Mouse (Mus musculus) CH12.LX (cell line): ENCODE measurements around the gene Lztr1. TPM values are rescaled to one million over a fixed set of nuclear protein-coding genes. Genes with fewer than 3 reads are reported as not detected.

Source experiments
- DNase-seq: peaks from one replicate; pipeline ENCODE4 v3.0.0-alpha.2; 2013; ENCODE audit errors: extremely low read depth
- H3K27ac ChIP-seq: 2 replicates; pipeline ENCODE4 v1.5.1; 2012; ENCODE audit warnings: low read depth, mild to moderate bottlenecking, control low read depth, moderate library complexity; ENCODE audit not compliant: insufficient read depth
- H3K27me3 ChIP-seq: replicated peaks from 2 replicates; pipeline ENCODE3; 2012; ENCODE audit warnings: inconsistent platforms
- H3K36me3 ChIP-seq, 2 experiments: replicated peaks in 1 of 2; 2 replicates each; pipeline versions ENCODE3 to v1.6.1; 2012; ENCODE audit warnings: inconsistent platforms in 1 of 2, low read length in 1 of 2, mild to moderate bottlenecking in 1 of 2, mixed read lengths in 1 of 2, moderate library complexity in 1 of 2; ENCODE audit not compliant: control insufficient read depth in 1 of 2, insufficient read depth in 1 of 2
- H3K4me1 ChIP-seq, 2 experiments: 2 replicates each; pipeline ENCODE4 v1.6.1; 2012; ENCODE audit warnings: inconsistent platforms in 1 of 2, moderate library complexity in 1 of 2; ENCODE audit not compliant: insufficient read depth in 2 of 2, control insufficient read depth in 1 of 2
- H3K4me2 ChIP-seq: 2 replicates; pipeline ENCODE4 v1.6.1; 2012; ENCODE audit warnings: low read depth, mild to moderate bottlenecking, control low read depth; ENCODE audit not compliant: poor library complexity, insufficient read depth, severe bottlenecking
- H3K4me3 ChIP-seq, 3 experiments: fragments of 150-350 bp in 1 of 3; sonication (generic) in 1 of 3; replicated peaks in 1 of 3; 2 replicates each; pipeline versions ENCODE3 to v1.5.1; 2011 to 2012; ENCODE audit warnings: low read depth in 2 of 3, low read length in 2 of 3, mild to moderate bottlenecking in 2 of 3, moderate library complexity in 2 of 3, control low read depth in 1 of 3, improper control_type of control experiment in 1 of 3, inconsistent platforms in 1 of 3, mixed read lengths in 1 of 3; ENCODE audit not compliant: poor library complexity in 1 of 3
- H3K79me2 ChIP-seq: replicated peaks from 2 replicates; pipeline ENCODE4 v1.6.1; 2012; ENCODE audit warnings: mild to moderate bottlenecking, moderate library complexity; ENCODE audit not compliant: control insufficient read depth, poor library complexity, insufficient read depth, severe bottlenecking; ENCODE audit errors: extremely low read depth
- H3K9ac ChIP-seq: 2 replicates; pipeline ENCODE4 v1.6.1; 2012; ENCODE audit warnings: low read depth, mild to moderate bottlenecking, control low read depth, moderate library complexity; ENCODE audit not compliant: insufficient read depth
- H3K9me3 ChIP-seq: replicated peaks from 2 replicates; pipeline ENCODE3; 2012; ENCODE audit warnings: low read length, inconsistent platforms, mixed read lengths
- BHLHE40 ChIP-seq: IDR thresholded peaks from 2 replicates; pipeline ENCODE4 v1.6.1; 2011; ENCODE audit warnings: mild to moderate bottlenecking, low read depth, low read length, improper control_type of control experiment
- CHD1 ChIP-seq: IDR thresholded peaks from 2 replicates; pipeline ENCODE4 v1.6.1; 2012; ENCODE audit warnings: low read depth, low read length, improper control_type of control experiment, inconsistent platforms
- CTCF ChIP-seq, 2 experiments: IDR thresholded peaks in 1 of 2; conservative IDR thresholded peaks in 1 of 2; 2 replicates each; pipeline ENCODE4 v1.5.1; 2011 to 2012; ENCODE audit warnings: low read depth in 2 of 2, low read length in 2 of 2, improper control_type of control experiment in 1 of 2, inconsistent platforms in 1 of 2, mild to moderate bottlenecking in 1 of 2, moderate library complexity in 1 of 2
- ELF1 ChIP-seq: IDR thresholded peaks from 2 replicates; pipeline ENCODE4 v1.6.1; 2014; ENCODE audit warnings: low read depth, mild to moderate bottlenecking, inconsistent platforms, low read length, improper control_type of control experiment
- IRF4 ChIP-seq: IDR thresholded peaks from 2 replicates; pipeline ENCODE4 v1.6.1; 2014; ENCODE audit warnings: low read depth, mild to moderate bottlenecking, inconsistent platforms, low read length, improper control_type of control experiment
- JUND ChIP-seq: conservative IDR thresholded peaks from 2 replicates; pipeline ENCODE4 v1.6.1; 2011; ENCODE audit warnings: low read depth, low read length, improper control_type of control experiment
- MAX ChIP-seq: IDR thresholded peaks from 2 replicates; pipeline ENCODE4 v1.6.1; 2011; ENCODE audit warnings: low read length, improper control_type of control experiment
- MAZ ChIP-seq: IDR thresholded peaks from 2 replicates; pipeline ENCODE4 v1.6.1; 2012; ENCODE audit warnings: low read depth, mild to moderate bottlenecking, inconsistent platforms, low read length, improper control_type of control experiment, moderate library complexity
- MEF2A ChIP-seq: IDR thresholded peaks from 2 replicates; pipeline ENCODE4 v1.6.1; 2014; ENCODE audit warnings: low read depth, mild to moderate bottlenecking, inconsistent platforms, low read length, improper control_type of control experiment, borderline replicate concordance
- MYC ChIP-seq: IDR thresholded peaks from 2 replicates; pipeline ENCODE4 v1.6.1; 2011; ENCODE audit warnings: low read depth, mild to moderate bottlenecking, improper control_type of control experiment, low read length
- NELFE ChIP-seq: IDR thresholded peaks from 2 replicates; pipeline ENCODE4 v1.6.1; 2011; ENCODE audit warnings: low read depth, low read length, improper control_type of control experiment
- RAD21 ChIP-seq: IDR thresholded peaks from 2 replicates; pipeline ENCODE4 v1.6.1; 2011; ENCODE audit warnings: low read depth, mild to moderate bottlenecking, low read length, improper control_type of control experiment, moderate library complexity
- SIN3A ChIP-seq: IDR thresholded peaks from 2 replicates; pipeline ENCODE4 v1.6.1; 2012; ENCODE audit warnings: low read length, improper control_type of control experiment, inconsistent platforms
- SMC3 ChIP-seq: IDR thresholded peaks from 2 replicates; pipeline ENCODE4 v1.6.1; 2011; ENCODE audit warnings: low read depth, low read length, improper control_type of control experiment
- TBP ChIP-seq: conservative IDR thresholded peaks from 2 replicates; pipeline ENCODE4 v1.6.1; 2011; ENCODE audit warnings: low read depth, low read length, improper control_type of control experiment
- TCF12 ChIP-seq: IDR thresholded peaks from 2 replicates; pipeline ENCODE4 v1.6.1; 2014; ENCODE audit warnings: low read depth, mild to moderate bottlenecking, inconsistent platforms, low read length, improper control_type of control experiment
- UBTF ChIP-seq: IDR thresholded peaks from 2 replicates; pipeline ENCODE4 v1.6.1; 2012; ENCODE audit warnings: low read depth, mild to moderate bottlenecking, inconsistent platforms, low read length, improper control_type of control experiment, moderate library complexity
- USF1 ChIP-seq: IDR thresholded peaks from 2 replicates; pipeline ENCODE4 v1.6.1; 2014; ENCODE audit warnings: low read depth, mild to moderate bottlenecking, inconsistent platforms, low read length, improper control_type of control experiment
- ZC3H11A ChIP-seq: IDR thresholded peaks from 2 replicates; pipeline ENCODE4 v1.6.1; 2012; ENCODE audit warnings: low read depth, mild to moderate bottlenecking, inconsistent platforms, low read length, improper control_type of control experiment
- ZKSCAN1 ChIP-seq: IDR thresholded peaks from 2 replicates; pipeline ENCODE4 v1.6.1; 2012; ENCODE audit warnings: low read depth, inconsistent platforms, low read length, improper control_type of control experiment, borderline replicate concordance
- ZMIZ1 ChIP-seq: IDR thresholded peaks from 2 replicates; pipeline ENCODE4 v1.6.1; 2012; ENCODE audit warnings: low read depth, mild to moderate bottlenecking, inconsistent platforms, low read length, improper control_type of control experiment
- ZNF384 ChIP-seq: IDR thresholded peaks from 2 replicates; pipeline ENCODE4 v1.6.1; 2012; ENCODE audit warnings: low read depth, low read length, improper control_type of control experiment, inconsistent platforms
- dilution Hi-C: fragments of 300-500 bp; cut with MboI; formaldehyde crosslinking; loops from 2 replicates; pipeline ENCODE4 v1.14.3; 2020; ENCODE audit warnings: low sequenced_read_pairs; ENCODE audit not compliant: extremely low pct_unique_long_range_greater_than_20kb, extremely low pct_ligation_motif_present
- in situ Hi-C: fragments of 300-500 bp; cut with MboI; formaldehyde crosslinking; loops from 3 replicates; pipeline ENCODE4 v1.14.3; 2019; ENCODE audit warnings: low sequenced_read_pairs, low pct_ligation_motif_present, low pct_unique_long_range_greater_than_20kb, mixed read lengths
- polyA plus RNA-seq: library from polyadenylated mRNA; unstranded; fragments of >175 nt; gene quantifications from 2 replicates; pipeline ENCODE4 v1.2.1, GENCODE M21; 2012; ENCODE audit warnings: low read depth; ENCODE audit not compliant: insufficient read length
- total RNA-seq, 2 experiments: library from RNA; depleted of rRNA; stranded (reverse); fragments of 300-350 nt in 1 of 2; fragments of >200 nt in 1 of 2; gene quantifications; 2 replicates each; pipeline ENCODE4 v1.2.3; 2012 to 2014

Gene Lztr1
- total and polyA plus RNA-seq, 3 experiments: 110 to 138 (median 111) TPM

DNA sequence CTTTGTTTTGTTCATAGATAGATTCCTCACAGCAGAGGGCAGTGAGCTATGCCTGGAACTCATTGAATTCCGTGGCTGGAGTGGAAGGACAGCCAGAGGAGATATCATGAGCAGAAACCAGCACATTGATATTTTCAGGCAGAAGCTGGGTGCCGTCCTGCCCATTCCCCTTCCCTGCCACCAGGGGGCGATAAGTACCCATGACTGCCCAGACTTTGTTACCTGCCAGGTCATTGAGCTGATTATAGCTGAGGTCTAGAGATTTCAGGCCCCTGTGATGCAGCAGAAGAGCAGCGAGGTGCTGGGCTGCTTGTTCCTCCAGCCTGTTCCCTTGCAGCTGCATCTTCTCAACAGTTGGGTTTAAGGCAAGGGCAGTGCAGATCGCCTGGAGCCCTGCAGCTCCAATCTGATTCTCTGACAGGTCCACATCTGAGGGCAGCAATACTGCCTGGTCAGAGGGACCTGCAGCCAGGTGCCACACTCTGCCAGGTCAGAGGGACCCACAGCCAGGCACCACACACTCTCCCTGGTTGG lies 49.5 kb downstream of the Lztr1 start:
- Histone ChIP-seq H3K27me3 (peaks cover 46% of the 10 kb centered on the region), H3K9ac (no peak overlapping the region), H3K4me2 (peak overlapping the region; percentile 21), H3K79me2 (no peaks in the 10 kb centered on the region), H3K27ac (no peak overlapping the region), H3K9me3 (no peaks in the 10 kb centered on the region), H3K36me3 (no peaks in the 10 kb centered on the region), H3K4me1 (peaks cover 22 to 38% of the 10 kb centered on the region in 2 experiments), H3K4me3 (no peak overlapping the region)
- in situ Hi-C loops: loop anchor here (5.0 to 10.0 kb wide), 2 partner anchors 59 to 177 kb away; partner anchors contain the start of genes Med15 and Smpd4
- dilution Hi-C loops: no loop called here
- peak; percentile 94 for TF ChIP-seq SMC3
- TF ChIP-seq ZC3H11A: peak; percentile 64
- 0 out of 2 replicates have a peak, but pooled peaks have one; percentile 9 for TF ChIP-seq BHLHE40
- peak; percentile 49; the same call in 1 of the 2 replicates for TF ChIP-seq NELFE
- TF ChIP-seq TBP: no peak
- peak; percentile 31; the same call in 1 of the 2 replicates for TF ChIP-seq IRF4
- peak; percentile 98 to 99 for TF ChIP-seq CTCF (conservative IDR thresholded peaks at IDR 0.05 in 1 of 2, IDR thresholded peaks at IDR 0.05 in 1 of 2; ENCODE audit: low read depth in 2 of 2, low read length in 2 of 2)
- TF ChIP-seq MYC: peak; percentile 48; the same call in 1 of the 2 replicates
- TF ChIP-seq RAD21: peak; percentile 97
- no peak for TF ChIP-seq CHD1
- peak; percentile 78 for DNase-seq

DNA sequence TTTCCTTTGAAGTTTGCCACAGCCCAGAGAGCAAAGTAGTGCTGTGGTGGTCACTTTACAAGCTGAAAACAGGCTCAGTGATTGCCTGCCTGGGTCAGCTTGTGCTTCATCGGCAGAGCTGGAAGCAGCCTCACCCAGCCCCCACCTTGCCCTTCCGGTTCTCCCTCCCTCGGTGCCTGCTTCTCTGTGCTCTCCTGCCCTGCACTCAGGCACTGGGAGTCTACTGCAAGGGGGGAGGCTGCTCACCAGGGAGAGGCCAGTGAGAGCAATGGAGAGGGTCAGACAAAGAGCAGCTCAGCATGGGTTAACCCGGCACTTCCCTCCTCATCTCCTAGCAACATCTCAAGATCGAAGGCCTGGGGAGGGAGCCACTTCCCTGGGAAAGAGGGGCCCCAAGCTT lies 50.3 kb downstream of the Lztr1 start:
- H3K4me2 ChIP-seq: peak overlapping the region; percentile 21; the same call in 1 of the 2 replicates
- peaks cover 22 to 32% of the 10 kb centered on the region in 2 experiments for H3K4me1 ChIP-seq

DNA sequence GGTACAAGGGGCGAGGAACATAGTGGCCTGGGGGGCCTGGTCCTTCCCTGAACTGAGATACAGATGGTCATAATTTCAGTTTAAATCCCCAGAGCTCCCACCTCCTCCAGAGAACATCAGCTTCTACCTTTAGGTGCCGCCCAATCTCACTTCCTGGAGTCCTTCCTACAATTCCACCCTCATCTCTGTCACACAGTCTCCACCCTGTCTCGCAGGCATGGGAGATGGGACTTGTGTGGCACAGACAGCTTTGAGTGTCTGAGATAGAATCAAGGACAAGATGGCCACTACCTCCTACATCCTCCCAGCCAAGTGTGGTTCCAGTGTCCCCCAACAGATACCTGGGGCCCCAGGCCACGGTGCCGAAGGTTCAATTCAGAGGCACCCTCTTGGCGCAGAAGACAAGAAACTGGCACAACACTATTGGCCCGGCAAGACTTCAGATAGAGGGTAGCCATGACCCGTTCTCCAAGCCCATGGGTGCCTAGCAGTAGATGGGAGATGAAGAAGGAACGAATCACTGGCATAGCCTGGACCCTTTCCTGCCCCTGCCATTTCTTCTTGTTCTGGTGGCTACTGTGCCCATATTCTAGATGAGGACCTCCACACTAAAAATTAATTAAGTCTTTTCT lies 51.0 kb downstream of the Lztr1 start:
- DNase-seq: no peak
- Histone ChIP-seq H3K79me2 (no peaks in the 10 kb centered on the region), H3K4me2 (no peak overlapping the region), H3K27me3 (peaks cover 61% of the 10 kb centered on the region), H3K9me3 (no peaks in the 10 kb centered on the region), H3K4me3 (no peak overlapping the region), H3K9ac (no peak overlapping the region), H3K4me1 (peaks cover 18 to 27% of the 10 kb centered on the region in 2 experiments), H3K36me3 (no peaks in the 10 kb centered on the region), H3K27ac (no peak overlapping the region)
- in situ Hi-C loops (loop anchor here (5.0 to 10.0 kb wide), 2 partner anchors 58 to 175 kb away; partner anchors contain the start of genes Med15 and Smpd4), dilution Hi-C loops (no loop called here)
- TF ChIP-seq MEF2A (no peak), IRF4 (no peak), UBTF (no peak), TBP (no peak), BHLHE40 (no peak), ZC3H11A (no peak), ELF1 (no peak), TCF12 (no peak), USF1 (no peak), ZMIZ1 (no peak), CTCF (conservative IDR thresholded peaks at IDR 0.05 in 1 of 2, IDR thresholded peaks at IDR 0.05 in 1 of 2; ENCODE audit: low read depth in 2 of 2, low read length in 2 of 2) (no peak), JUND (no peak), CHD1 (no peak), SIN3A (no peak), MYC (no peak), ZKSCAN1 (no peak), MAZ (no peak)

More for the DNA sequence above, 50.3 kb downstream of the Lztr1 start:
- in situ Hi-C loops (loop anchor here (5.0 to 10.0 kb wide), 2 partner anchors 58 to 176 kb away; partner anchors contain the start of genes Med15 and Smpd4), dilution Hi-C loops (no loop called here)
- Histone ChIP-seq H3K27ac (no peak overlapping the region), H3K9me3 (no peaks in the 10 kb centered on the region), H3K36me3 (no peaks in the 10 kb centered on the region), H3K4me3 (peak overlapping the region in 1 of 3 experiments; percentile 1), H3K27me3 (peaks cover 54% of the 10 kb centered on the region), H3K79me2 (no peaks in the 10 kb centered on the region), H3K9ac (no peak overlapping the region)
- TF ChIP-seq ZNF384 (no peak), ELF1 (0 out of 2 replicates have a peak, but pooled peaks have one; percentile 25), MAX (no peak)
- no peak for DNase-seq
